Mouse (Mus musculus) brain, embryonic 14.5 days (tissue): ENCODE measurements around the gene Eprs.

ENCODE experiments used
- CTCF ChIP-seq: fragments of 200-500 bp; IDR thresholded peaks from 2 replicates; pipeline ENCODE4 v1.5.1; 2012; ENCODE audit warnings: inconsistent platforms, mild to moderate bottlenecking, moderate library complexity, borderline replicate concordance; ENCODE audit not compliant: insufficient read depth, insufficient read length; ENCODE audit errors: extremely low read depth
- POLR2A ChIP-seq: fragments of 200-500 bp; IDR thresholded peaks from 2 replicates; pipeline ENCODE4 v1.6.1; 2012; ENCODE audit warnings: mild to moderate bottlenecking, inconsistent platforms, borderline replicate concordance; ENCODE audit not compliant: poor library complexity, insufficient read depth, insufficient read length, severe bottlenecking; ENCODE audit errors: extremely low read depth

DNA sequence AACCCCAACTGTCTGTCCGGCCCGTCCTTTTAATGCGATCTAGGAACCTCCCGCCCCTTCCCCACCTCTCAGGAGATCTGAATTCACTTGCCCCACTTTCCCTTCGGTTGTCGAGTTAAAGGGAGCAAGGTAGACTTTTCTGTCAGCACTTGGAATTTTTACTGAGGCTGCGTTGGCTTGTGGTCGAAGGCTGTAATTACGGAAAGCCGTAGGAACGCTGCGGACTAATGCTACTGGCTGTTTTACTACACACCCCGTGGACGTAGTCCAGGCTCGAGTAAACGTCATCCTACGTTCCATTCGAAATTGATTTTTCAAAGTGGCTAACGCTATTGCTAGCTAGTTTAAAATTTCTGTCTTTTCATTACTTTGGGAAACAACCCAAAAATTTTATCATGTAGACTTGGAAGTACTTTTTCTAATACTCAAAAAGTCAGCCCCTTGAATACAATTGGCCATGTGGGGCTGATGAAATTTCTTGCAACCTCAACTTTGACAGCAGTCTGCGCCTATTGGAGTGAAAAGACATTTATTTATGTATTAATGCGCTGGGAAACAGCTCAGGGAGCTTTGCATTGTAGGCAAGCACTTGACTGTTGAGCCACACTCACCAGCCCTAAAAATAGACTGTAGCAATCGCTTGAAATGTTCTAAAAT, 810 bp downstream of the Eprs start:
- no peak for TF ChIP-seq CTCF
- no peak for TF ChIP-seq POLR2A
